Mouse (Mus musculus): ENCODE data around the gene Fam219b.

DNA sequence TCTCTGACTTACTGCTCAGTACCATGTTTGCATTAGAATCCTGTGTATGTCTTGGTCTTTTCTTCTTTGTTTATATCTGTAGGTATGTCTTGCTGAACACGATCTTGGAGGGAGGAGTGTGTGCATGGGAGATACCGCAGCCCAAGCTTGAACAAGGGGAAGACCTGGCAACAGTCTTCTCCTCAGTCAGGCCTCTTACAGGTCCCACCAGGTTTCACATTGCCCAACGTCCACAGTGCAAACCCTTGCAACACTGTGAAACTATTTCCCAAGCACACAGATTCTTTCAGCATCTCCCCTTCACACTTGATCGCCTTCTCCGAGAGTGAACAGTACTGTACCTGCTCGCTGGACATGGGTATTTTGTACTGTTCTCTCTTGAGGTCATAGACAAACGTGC lies 49.5 kb upstream of the Fam219b start:
- TF ChIP-seq CTCF (IDR thresholded peaks at IDR 0.05; ENCODE audit: borderline replicate concordance, insufficient read depth, low read depth, low read length) (no peak), POLR2A (IDR thresholded peaks at IDR 0.05; ENCODE audit: borderline replicate concordance, insufficient read depth, low read length) (no peak)

Data from cerebellum, adult 2 months (tissue).